9 mouse cellular contexts compared by ENCODE assay signal in the genomic region with DNA sequence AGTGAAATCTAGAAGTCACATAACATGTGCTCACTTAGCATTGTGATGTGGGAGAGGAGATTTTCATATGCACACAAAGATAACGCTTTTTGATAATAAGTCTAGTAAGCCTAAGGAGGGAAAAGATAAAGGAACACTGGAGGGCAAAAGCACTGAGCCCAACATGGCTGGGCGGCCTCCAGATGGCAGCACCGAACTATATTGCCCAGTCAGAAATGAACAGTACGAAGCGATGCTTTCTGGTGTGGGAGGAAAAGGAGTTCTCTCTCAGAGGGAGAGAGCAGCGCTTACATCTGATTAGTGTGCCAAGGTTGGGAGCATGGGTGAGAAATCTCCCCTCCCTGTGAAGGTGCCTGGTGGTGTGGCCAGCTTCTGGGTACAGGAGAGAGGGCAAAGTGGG. TPM values are rescaled to one million over a fixed set of nuclear protein-coding genes. Genes with fewer than 3 reads are reported as not detected.
A peak's percentile ranks its signal among the peaks of the same experiment; 100 is the strongest.
DNase-seq lines count a peak whose midpoint lies in the region; ATAC-seq and TF ChIP-seq lines count a peak whose summit lies in the region.
"Had no signal": no experiment of that assay in that cellular context is flagged by ENCODE, and none has a peak within 500 bp of the region (broad histone marks: within the 10 kb centered on the region; RNA-seq: fewer than 3 reads in every experiment).

No protein-coding gene starts in this region.

- H3K36me3 ChIP-seq in limb, embryonic 11.5 days (ENCODE audit: control insufficient read depth, insufficient read depth, low read length), result peaks cover 31% of the 10 kb centered on the region
- H3K36me3 ChIP-seq in limb, embryonic 10.5 days, result peaks cover 98% of the 10 kb centered on the region
- peaks cover 2 to 7% of the 10 kb centered on the region in 2 experiments; a peak in 3 of 4 replicates for H3K36me3 ChIP-seq in MEL (ENCODE audit: control insufficient read depth in 1 of 2, insufficient read depth in 2 of 2, low read length in 2 of 2)
- H3K36me3 ChIP-seq in limb, embryonic 14.5 days (ENCODE audit: control insufficient read depth, insufficient read depth, low read length), result peaks cover 93% of the 10 kb centered on the region

- 71% methylated on average over 6 of the region's 6 CpGs for WGBS in limb, embryonic 11.5 days
- 83% methylated on average over 6 of the region's 6 CpGs for WGBS in limb, embryonic 10.5 days
- 64% methylated on average over 6 of the region's 6 CpGs for WGBS in limb, embryonic 14.5 days

- H3K9me3 ChIP-seq in limb, embryonic 11.5 days (ENCODE audit: control insufficient read depth, low read length), result no peaks in the 10 kb centered on the region
- H3K9me3 ChIP-seq in limb, embryonic 10.5 days (replicated peaks), result no peaks in the 10 kb centered on the region
- H3K9me3 ChIP-seq in MEL (replicated peaks; ENCODE audit: insufficient read depth, low read length), result no peaks in the 10 kb centered on the region
- no peaks in the 10 kb centered on the region for H3K9me3 ChIP-seq in limb, embryonic 14.5 days (ENCODE audit: control insufficient read depth, low read length)

- intact Hi-C loops in gastrocnemius, postnatal 14 days (cut with DNase I; ENCODE audit: low total_unique reads), result loop anchor here (2.0 kb wide), 1 partner anchor 15 kb away; no protein-coding TSS in a partner anchor

- DNase-seq in limb, embryonic 11.5 days (ENCODE audit: low spot score), result peak; percentile 43
- DNase-seq in limb, embryonic 10.5 days (ENCODE audit: low spot score), result no peak
- DNase-seq in MEL (ENCODE audit: low read depth, low spot score), result peak; percentile 36
- DNase-seq in cerebellum, adult 18-20 months, result peak; percentile 55 to 62
- peak; percentile 32 for DNase-seq in gastrocnemius, postnatal 14 days
- peak; percentile 56 for DNase-seq in limb, embryonic 14.5 days (ENCODE audit: low spot score)
- DNase-seq in right cerebral cortex, postnatal 14 days, result peak; percentile 48
- no peak for DNase-seq in T-cell, adult 2 months (ENCODE audit: low spot score)

- H3K4me3 ChIP-seq in limb, embryonic 11.5 days (ENCODE audit: low read depth, low read length), result no peak overlapping the region
- no peak overlapping the region for H3K4me3 ChIP-seq in limb, embryonic 10.5 days
- H3K4me3 ChIP-seq in MEL (ENCODE audit: control insufficient read depth in 1 of 2, insufficient read depth in 1 of 2, low read depth in 2 of 2, low read length in 2 of 2), result no peak overlapping the region
- H3K4me3 ChIP-seq in limb, embryonic 14.5 days (replicated peaks; ENCODE audit: low read length), result no peak overlapping the region
- H3K4me3 ChIP-seq: erythroblast, embryonic 14.5 days had no signal

- no peaks in the 10 kb centered on the region for H3K4me1 ChIP-seq in limb, embryonic 11.5 days (ENCODE audit: control insufficient read depth, insufficient read depth, low read length)
- no peaks in the 10 kb centered on the region for H3K4me1 ChIP-seq in limb, embryonic 10.5 days
- no peaks in the 10 kb centered on the region for H3K4me1 ChIP-seq in MEL (ENCODE audit: control insufficient read depth in 1 of 2, insufficient read depth in 2 of 2, low read length in 2 of 2)
- no peaks in the 10 kb centered on the region for H3K4me1 ChIP-seq in limb, embryonic 14.5 days (ENCODE audit: control insufficient read depth, insufficient read depth, low read length)

- H3K27me3 ChIP-seq in limb, embryonic 11.5 days (ENCODE audit: control insufficient read depth, insufficient read depth, low read length), result no peaks in the 10 kb centered on the region
- H3K27me3 ChIP-seq in limb, embryonic 10.5 days (ENCODE audit: low read depth, poor library complexity, severe bottlenecking), result no peaks in the 10 kb centered on the region
- no peaks in the 10 kb centered on the region for H3K27me3 ChIP-seq in MEL (ENCODE audit: control insufficient read depth in 1 of 2, insufficient read depth in 2 of 2, low read length in 2 of 2)
- no peaks in the 10 kb centered on the region for H3K27me3 ChIP-seq in limb, embryonic 14.5 days (ENCODE audit: control insufficient read depth, insufficient read depth, low read length)

- H3K4me2 ChIP-seq in limb, embryonic 11.5 days (ENCODE audit: low read depth, severe bottlenecking), result no peak overlapping the region
- H3K4me2 ChIP-seq in limb, embryonic 14.5 days (replicated peaks; ENCODE audit: low read depth, low read length, severe bottlenecking), result no peak overlapping the region

- TF ChIP-seq RAD21 in MEL (IDR thresholded peaks at IDR 0.05; ENCODE audit: low read depth, low read length), result peak; percentile 13

- H3K27ac ChIP-seq in limb, embryonic 11.5 days (replicated peaks; ENCODE audit: low read depth, low read length), result no peak overlapping the region
- no peak overlapping the region for H3K27ac ChIP-seq in limb, embryonic 10.5 days
- H3K27ac ChIP-seq in MEL (ENCODE audit: control insufficient read depth, low read depth, low read length), result no peak overlapping the region
- H3K27ac ChIP-seq in limb, embryonic 14.5 days (replicated peaks; ENCODE audit: low read depth, low read length), result no peak overlapping the region

- TF ChIP-seq POLR2A in MEL (IDR thresholded peaks at IDR 0.05; ENCODE audit: control insufficient read depth in 1 of 2, insufficient read depth in 1 of 2, low read depth in 1 of 2, low read length in 2 of 2, poor library complexity in 1 of 2), result no peak
- TF ChIP-seq POLR2A in limb, embryonic 14.5 days (IDR thresholded peaks at IDR 0.05; ENCODE audit: borderline replicate concordance, extremely low read depth, insufficient read depth, insufficient read length), result no peak

- H3K79me2 ChIP-seq in MEL (ENCODE audit: control insufficient read depth, insufficient read depth, low read length, poor library complexity), result no peaks in the 10 kb centered on the region

- no peak; a peak in 1 of 4 replicates for TF ChIP-seq EP300 in MEL (IDR thresholded peaks at IDR 0.05; ENCODE audit: low read depth in 1 of 2, low read length in 2 of 2)

- H3K9ac ChIP-seq in limb, embryonic 11.5 days (ENCODE audit: low read length), result no peak overlapping the region
- no peak overlapping the region for H3K9ac ChIP-seq in MEL (ENCODE audit: control insufficient read depth, low read depth, low read length, poor library complexity, severe bottlenecking)
- H3K9ac ChIP-seq in limb, embryonic 14.5 days (ENCODE audit: low read depth, low read length, severe bottlenecking), result no peak overlapping the region

- ATAC-seq in limb, embryonic 11.5 days (ENCODE audit: insufficient number of reproducible peaks, low FRiP score, low TSS enrichment, low read depth), result no peak
- no peak for ATAC-seq in limb, embryonic 14.5 days (ENCODE audit: low FRiP score, low read depth)

- peak; percentile 20 to 64 (median 60); a peak in 4 of 6 replicates for TF ChIP-seq CTCF in MEL (IDR thresholded peaks at IDR 0.05 in 2 of 3, conservative IDR thresholded peaks at IDR 0.05 in 1 of 3; ENCODE audit: control insufficient read depth in 1 of 3, insufficient read depth in 1 of 3, low read depth in 2 of 3, low read length in 3 of 3, poor library complexity in 1 of 3, severe bottlenecking in 1 of 3)

TF ChIP-seq in MEL, 35 proteins besides CTCF, POLR2A, EP300 and RAD21:
- TF ChIP-seq SMC3 (IDR thresholded peaks at IDR 0.05; ENCODE audit: low read depth, low read length), result peak; percentile 43
- TF ChIP-seq ZC3H11A (IDR thresholded peaks at IDR 0.05; ENCODE audit: low read depth, low read length), result no peak

RNA-seq across cellular contexts. Expression of a gene that starts 12.4 kb away (rescaled TPM):
- polyA plus RNA-seq in limb, embryonic 11.5 days (2014; fragmentation: Nextera tagmentation; extraction: Ambion mirVana), result 27.4 and 28.7 TPM in 2 replicates
- polyA plus RNA-seq in limb, embryonic 10.5 days (2016; fragmentation: Nextera tagmentation; extraction: Ambion mirVana), result 22.1 and 24.3 TPM in 2 replicates
- total RNA-seq in MEL (2012; rRNA removed), result 3.5 and 4.0 TPM in 2 replicates
- 100 to 1,000 TPM in 1 of 2 experiments, 10 to 100 TPM in 1; 24.6 to 107 TPM for polyA plus RNA-seq in MEL (2012; ENCODE audit: insufficient read depth in 1 of 2, insufficient read length in 2 of 2, low read depth in 1 of 2, low replicate concordance in 2 of 2, missing spikeins in 1 of 2)
- total RNA-seq in gastrocnemius, postnatal 14 days (2021), result 1 to 10 TPM; 6.9 to 7.3 TPM
- 23.9 and 36.2 TPM in 2 replicates for polyA plus RNA-seq in limb, embryonic 14.5 days (2012; rRNA removed)
- polyA plus RNA-seq in limb, embryonic 14.5 days (2014; fragmentation: Nextera tagmentation; extraction: Ambion mirVana), result 15.1 and 17.4 TPM in 2 replicates

RNA-seq across cellular contexts. Expression of a gene that starts 12.6 kb away (rescaled TPM):
- polyA plus RNA-seq in limb, embryonic 11.5 days (2014; fragmentation: Nextera tagmentation; extraction: Ambion mirVana), result not detected in 2 replicates
- polyA plus RNA-seq in limb, embryonic 10.5 days (2016; fragmentation: Nextera tagmentation; extraction: Ambion mirVana), result not detected in 2 replicates
- not detected in 2 replicates for total RNA-seq in MEL (2012; rRNA removed)
- polyA plus RNA-seq in MEL (2012; ENCODE audit: insufficient read depth in 1 of 2, insufficient read length in 2 of 2, low read depth in 1 of 2, low replicate concordance in 2 of 2, missing spikeins in 1 of 2), result not detected
- not detected for total RNA-seq in gastrocnemius, postnatal 14 days (2021)
- 0.03 and 0.05 TPM in 2 replicates for polyA plus RNA-seq in limb, embryonic 14.5 days (2012; rRNA removed)
- 0.14 TPM in 1 of 2 replicates, not detected in the other for polyA plus RNA-seq in limb, embryonic 14.5 days (2014; fragmentation: Nextera tagmentation; extraction: Ambion mirVana)
- polyA plus RNA-seq: erythroblast, embryonic 14.5 days had no signal

RNA-seq across cellular contexts. Expression of a gene that starts 12.8 kb away (rescaled TPM):
- 7.9 and 9.8 TPM in 2 replicates for polyA plus RNA-seq in limb, embryonic 11.5 days (2014; fragmentation: Nextera tagmentation; extraction: Ambion mirVana)
- 7.6 and 10.3 TPM in 2 replicates for polyA plus RNA-seq in limb, embryonic 10.5 days (2016; fragmentation: Nextera tagmentation; extraction: Ambion mirVana)
- 4.8 and 6.7 TPM in 2 replicates for total RNA-seq in MEL (2012; rRNA removed)
- 1 to 10 TPM in 1 of 2 experiments, not detected in 1; 9.1 TPM for polyA plus RNA-seq in MEL (2012; ENCODE audit: insufficient read depth in 1 of 2, insufficient read length in 2 of 2, low read depth in 1 of 2, low replicate concordance in 2 of 2, missing spikeins in 1 of 2)
- total RNA-seq in gastrocnemius, postnatal 14 days (2021), result 1 to 10 TPM; 2.5 to 4.2 TPM
- polyA plus RNA-seq in limb, embryonic 14.5 days (2012; rRNA removed), result 11.7 and 13.6 TPM in 2 replicates
- 10.4 and 11.0 TPM in 2 replicates for polyA plus RNA-seq in limb, embryonic 14.5 days (2014; fragmentation: Nextera tagmentation; extraction: Ambion mirVana)

Comparison
In these comparisons a context has a peak if more than half of its experiments do, and no peak if none do; other contexts are left out.
1. DNase-seq: peak in limb, embryonic 11.5 days (single experiment), MEL (single experiment), cerebellum, adult 18-20 months (2 of 2), gastrocnemius, postnatal 14 days (single experiment), limb, embryonic 14.5 days (single experiment) and right cerebral cortex, postnatal 14 days (single experiment); none in limb, embryonic 10.5 days (single experiment) and T-cell, adult 2 months (single experiment).